24 mouse cellular contexts compared by ENCODE assay signal in genomic region chr12:79197105-79197504, GRCm38 (mm10). TPM values are rescaled to one million over a fixed set of nuclear protein-coding genes. Genes with fewer than 3 reads are reported as not detected.
"Had no signal": no experiment of that assay in that cellular context is flagged by ENCODE, and none has a peak within 500 bp of the region (broad histone marks: within the 10 kb centered on the region; RNA-seq: fewer than 3 reads in every experiment).

No protein-coding gene starts in this region.

- H3K27ac ChIP-seq: gastrocnemius, adult 2 months; heart, embryonic 13.5 days; heart, embryonic 15.5 days; hindbrain, embryonic 13.5 days; hindbrain, embryonic 15.5 days; hindbrain, postnatal 0 days; kidney, embryonic 15.5 days; kidney, postnatal 0 days; limb, embryonic 13.5 days; limb, embryonic 15.5 days; liver, embryonic 12.5 days; liver, embryonic 14.5 days had no signal

- H3K9me3 ChIP-seq: heart, embryonic 13.5 days; heart, embryonic 15.5 days; hindbrain, embryonic 13.5 days; hindbrain, embryonic 15.5 days; kidney, embryonic 15.5 days; limb, embryonic 13.5 days; limb, embryonic 15.5 days; liver, embryonic 12.5 days had no signal

- H3K4me1 ChIP-seq: heart, embryonic 13.5 days; heart, embryonic 15.5 days; hindbrain, embryonic 13.5 days; limb, embryonic 13.5 days; limb, embryonic 15.5 days had no signal

- H3K9ac ChIP-seq: heart, embryonic 13.5 days; heart, embryonic 15.5 days; hindbrain, embryonic 13.5 days; hindbrain, embryonic 15.5 days; kidney, embryonic 15.5 days; limb, embryonic 13.5 days; limb, embryonic 15.5 days; liver, embryonic 12.5 days; liver, embryonic 14.5 days had no signal

- DNase-seq: gastrocnemius, adult 2 months; gastrocnemius, postnatal 10 days; gastrocnemius, postnatal 25 days; heart, adult 18-20 months; heart, postnatal 14 days; heart, postnatal 36 days; kidney, adult 11 months; kidney, adult 2 months; kidney, adult 9 months; kidney, postnatal 14 days; kidney, postnatal 36 days; left cerebral cortex, postnatal 4 days had no signal

- H3K27me3 ChIP-seq: heart, embryonic 13.5 days; heart, embryonic 15.5 days; hindbrain, embryonic 13.5 days; hindbrain, embryonic 15.5 days; kidney, embryonic 15.5 days; limb, embryonic 13.5 days; limb, embryonic 15.5 days; liver, embryonic 12.5 days had no signal

- H3K4me3 ChIP-seq: gastrocnemius, adult 2 months; heart, embryonic 13.5 days; heart, embryonic 15.5 days; hindbrain, embryonic 13.5 days; hindbrain, embryonic 15.5 days; kidney, embryonic 15.5 days; limb, embryonic 13.5 days; limb, embryonic 15.5 days; liver, embryonic 12.5 days had no signal

- H3K36me3 ChIP-seq: heart, embryonic 13.5 days; heart, embryonic 15.5 days; hindbrain, embryonic 13.5 days; hindbrain, embryonic 15.5 days; kidney, embryonic 15.5 days; limb, embryonic 13.5 days; limb, embryonic 15.5 days; liver, embryonic 12.5 days had no signal

RNA-seq across cellular contexts. Expression of gene Rdh12, which starts 11.6 kb away (rescaled TPM):
- total RNA-seq: heart, postnatal 36 days; liver, adult 2 months had no signal
- polyA plus RNA-seq: liver, adult 2 months had no signal
